Mouse (Mus musculus): Measurements from ENCODE around the gene Ttc22. TPM values are rescaled to one million over a fixed set of nuclear protein-coding genes. Genes with fewer than 3 reads are reported as not detected.

The Ttc22 gene
- polyA plus RNA-seq (2014; fragmentation: Nextera tagmentation; extraction: Ambion mirVana), result 1.7 and 3.0 TPM in 2 replicates

GRCm38 (mm10) chr4:106622030-106622493 lies at the start of gene Ttc22:
Ttc22 (plus strand) TSS chr4:106622432.
- H3K4me2 ChIP-seq (ENCODE audit: low read depth, low read length), result no peak within 1 kb of the TSS
- WGBS, result 25% methylated on average over 16 of the region's 16 CpGs
- H3K36me3 ChIP-seq (ENCODE audit: control insufficient read depth, insufficient read depth, low read length), result no peaks in the 10 kb centered on the region
- no peak within 1 kb of the TSS for H3K27ac ChIP-seq (ENCODE audit: low read depth, low read length)
- no peaks in the 10 kb centered on the region for H3K9me3 ChIP-seq (ENCODE audit: control insufficient read depth, low read length)
- H3K27me3 ChIP-seq (ENCODE audit: control insufficient read depth, insufficient read depth, low read length), result peaks cover 21% of the 10 kb centered on the region
- ATAC-seq (ENCODE audit: low read depth), result no peak
- no peak within 1 kb of the TSS for H3K9ac ChIP-seq (replicated peaks; ENCODE audit: low read depth, low read length)
- H3K4me1 ChIP-seq (ENCODE audit: control insufficient read depth, insufficient read depth, low read length), result no peaks in the 10 kb centered on the region
- H3K4me3 ChIP-seq (ENCODE audit: low read depth, low read length), result no peak within 1 kb of the TSS

- no peak for ATAC-seq (ENCODE audit: low read depth)
- 90% methylated on average over 8 of the region's 8 CpGs for WGBS
- Histone ChIP-seq H3K27ac (ENCODE audit: low read depth, low read length) (no peak overlapping the region), H3K27me3 (ENCODE audit: control insufficient read depth, insufficient read depth, low read length) (no peaks in the 10 kb centered on the region), H3K4me1 (ENCODE audit: control insufficient read depth, insufficient read depth, low read length) (no peaks in the 10 kb centered on the region), H3K4me2 (ENCODE audit: low read depth, low read length) (no peak overlapping the region), H3K9me3 (ENCODE audit: control insufficient read depth, low read length) (no peaks in the 10 kb centered on the region), H3K36me3 (ENCODE audit: control insufficient read depth, insufficient read depth, low read length) (peaks cover 61% of the 10 kb centered on the region), H3K9ac (replicated peaks; ENCODE audit: low read depth, low read length) (no peak overlapping the region), H3K4me3 (ENCODE audit: low read depth, low read length) (no peak overlapping the region)
Observed at GRCm38 (mm10) chr4:106575022-106575421, 47.2 kb upstream of the Ttc22 start.

- Histone ChIP-seq H3K4me1 (ENCODE audit: control insufficient read depth, insufficient read depth, low read length) (no peaks in the 10 kb centered on the region), H3K36me3 (ENCODE audit: control insufficient read depth, insufficient read depth, low read length) (peaks cover 65% of the 10 kb centered on the region), H3K27ac (ENCODE audit: low read depth, low read length) (no peak overlapping the region), H3K27me3 (ENCODE audit: control insufficient read depth, insufficient read depth, low read length) (no peaks in the 10 kb centered on the region), H3K4me3 (ENCODE audit: low read depth, low read length) (no peak overlapping the region), H3K9ac (replicated peaks; ENCODE audit: low read depth, low read length) (no peak overlapping the region), H3K9me3 (ENCODE audit: control insufficient read depth, low read length) (no peaks in the 10 kb centered on the region), H3K4me2 (ENCODE audit: low read depth, low read length) (no peak overlapping the region)
- WGBS, result 83% methylated on average over 7 of the region's 7 CpGs
- no peak for ATAC-seq (ENCODE audit: low read depth)
Observed at GRCm38 (mm10) chr4:106577511-106577910, 44.7 kb upstream of the Ttc22 start.

GRCm38 (mm10) chr4:106581176-106581864 lies 40.9 kb upstream of the Ttc22 start:
- WGBS, result 88% methylated on average over 14 of the region's 14 CpGs
- no peak for ATAC-seq (ENCODE audit: low read depth)
- Histone ChIP-seq H3K36me3 (ENCODE audit: control insufficient read depth, insufficient read depth, low read length) (peaks cover 57% of the 10 kb centered on the region), H3K9me3 (ENCODE audit: control insufficient read depth, low read length) (no peaks in the 10 kb centered on the region), H3K27ac (ENCODE audit: low read depth, low read length) (no peak overlapping the region), H3K9ac (replicated peaks; ENCODE audit: low read depth, low read length) (no peak overlapping the region), H3K27me3 (ENCODE audit: control insufficient read depth, insufficient read depth, low read length) (no peaks in the 10 kb centered on the region), H3K4me2 (ENCODE audit: low read depth, low read length) (no peak overlapping the region), H3K4me1 (ENCODE audit: control insufficient read depth, insufficient read depth, low read length) (no peaks in the 10 kb centered on the region), H3K4me3 (ENCODE audit: low read depth, low read length) (no peak overlapping the region)

- Histone ChIP-seq H3K36me3 (ENCODE audit: control insufficient read depth, insufficient read depth, low read length) (peaks cover 60% of the 10 kb centered on the region), H3K9ac (replicated peaks; ENCODE audit: low read depth, low read length) (no peak overlapping the region), H3K27ac (ENCODE audit: low read depth, low read length) (no peak overlapping the region), H3K27me3 (ENCODE audit: control insufficient read depth, insufficient read depth, low read length) (no peaks in the 10 kb centered on the region), H3K4me3 (ENCODE audit: low read depth, low read length) (no peak overlapping the region), H3K4me1 (ENCODE audit: control insufficient read depth, insufficient read depth, low read length) (no peaks in the 10 kb centered on the region), H3K4me2 (ENCODE audit: low read depth, low read length) (no peak overlapping the region), H3K9me3 (ENCODE audit: control insufficient read depth, low read length) (no peaks in the 10 kb centered on the region)
- 94% methylated on average over 15 of the region's 15 CpGs for WGBS
- ATAC-seq (ENCODE audit: low read depth), result no peak
Observed at GRCm38 (mm10) chr4:106581865-106582204, 40.4 kb upstream of the Ttc22 start.

- WGBS, result 91% methylated on average over 12 of the region's 12 CpGs
- Histone ChIP-seq H3K9ac (replicated peaks; ENCODE audit: low read depth, low read length) (no peak overlapping the region), H3K9me3 (ENCODE audit: control insufficient read depth, low read length) (no peaks in the 10 kb centered on the region), H3K4me3 (ENCODE audit: low read depth, low read length) (no peak overlapping the region), H3K4me1 (ENCODE audit: control insufficient read depth, insufficient read depth, low read length) (no peaks in the 10 kb centered on the region), H3K36me3 (ENCODE audit: control insufficient read depth, insufficient read depth, low read length) (peaks cover 66% of the 10 kb centered on the region), H3K27me3 (ENCODE audit: control insufficient read depth, insufficient read depth, low read length) (no peaks in the 10 kb centered on the region), H3K27ac (ENCODE audit: low read depth, low read length) (no peak overlapping the region), H3K4me2 (ENCODE audit: low read depth, low read length) (no peak overlapping the region)
- ATAC-seq (ENCODE audit: low read depth), result no peak
Observed at GRCm38 (mm10) chr4:106582428-106583153, 39.6 kb upstream of the Ttc22 start.

GRCm38 (mm10) chr4:106584665-106585064 lies 37.6 kb upstream of the Ttc22 start:
- H3K4me1 ChIP-seq (ENCODE audit: control insufficient read depth, insufficient read depth, low read length), result no peaks in the 10 kb centered on the region
- no peaks in the 10 kb centered on the region for H3K9me3 ChIP-seq (ENCODE audit: control insufficient read depth, low read length)
- H3K4me2 ChIP-seq (ENCODE audit: low read depth, low read length), result no peak overlapping the region
- 84% methylated on average over 4 of the region's 4 CpGs for whole genome bisulfite sequencing
- H3K27ac ChIP-seq (ENCODE audit: low read depth, low read length), result no peak overlapping the region
- no peaks in the 10 kb centered on the region for H3K27me3 ChIP-seq (ENCODE audit: control insufficient read depth, insufficient read depth, low read length)
- no peak overlapping the region for H3K4me3 ChIP-seq (ENCODE audit: low read depth, low read length)
- no peak overlapping the region for H3K9ac ChIP-seq (replicated peaks; ENCODE audit: low read depth, low read length)
- H3K36me3 ChIP-seq (ENCODE audit: control insufficient read depth, insufficient read depth, low read length), result peaks cover 53% of the 10 kb centered on the region
- no peak for ATAC-seq (ENCODE audit: low read depth)

- H3K36me3 ChIP-seq (ENCODE audit: control insufficient read depth, insufficient read depth, low read length), result peaks cover 41% of the 10 kb centered on the region
- H3K27me3 ChIP-seq (ENCODE audit: control insufficient read depth, insufficient read depth, low read length), result no peaks in the 10 kb centered on the region
- 95% methylated on average over 6 of the region's 6 CpGs for WGBS
- ATAC-seq (ENCODE audit: low read depth), result no peak; the same call in 1 of the 2 replicates
- no peak overlapping the region for H3K4me3 ChIP-seq (ENCODE audit: low read depth, low read length)
- H3K9me3 ChIP-seq (ENCODE audit: control insufficient read depth, low read length), result no peaks in the 10 kb centered on the region
- no peak overlapping the region for H3K9ac ChIP-seq (replicated peaks; ENCODE audit: low read depth, low read length)
- H3K4me1 ChIP-seq (ENCODE audit: control insufficient read depth, insufficient read depth, low read length), result no peaks in the 10 kb centered on the region
- no peak overlapping the region for H3K27ac ChIP-seq (ENCODE audit: low read depth, low read length)
- no peak overlapping the region for H3K4me2 ChIP-seq (ENCODE audit: low read depth, low read length)
Observed at GRCm38 (mm10) chr4:106587075-106587474, 35.2 kb upstream of the Ttc22 start.

GRCm38 (mm10) chr4:106590142-106590541 lies 32.1 kb upstream of the Ttc22 start:
- no peak overlapping the region for H3K27ac ChIP-seq (ENCODE audit: low read depth, low read length)
- H3K9ac ChIP-seq (replicated peaks; ENCODE audit: low read depth, low read length), result no peak overlapping the region
- H3K4me2 ChIP-seq (ENCODE audit: low read depth, low read length), result no peak overlapping the region
- H3K4me3 ChIP-seq (ENCODE audit: low read depth, low read length), result no peak overlapping the region
- H3K9me3 ChIP-seq (ENCODE audit: control insufficient read depth, low read length), result no peaks in the 10 kb centered on the region
- no peaks in the 10 kb centered on the region for H3K27me3 ChIP-seq (ENCODE audit: control insufficient read depth, insufficient read depth, low read length)
- 76% methylated on average over 9 of the region's 9 CpGs for WGBS
- ATAC-seq (ENCODE audit: low read depth), result no peak
- no peaks in the 10 kb centered on the region for H3K4me1 ChIP-seq (ENCODE audit: control insufficient read depth, insufficient read depth, low read length)
- peaks cover 27% of the 10 kb centered on the region for H3K36me3 ChIP-seq (ENCODE audit: control insufficient read depth, insufficient read depth, low read length)

Measured in neural tube, embryonic 14.5 days (tissue).